Mouse (Mus musculus) C2C12 (cell line): Measurements from ENCODE around the gene Senp3.

Source experiments
- CTCF ChIP-seq: IDR thresholded peaks from one replicate; pipeline ENCODE4 v1.5.1; 2011; ENCODE audit not compliant: control insufficient read depth, insufficient read depth, insufficient read length
- FOSL1 ChIP-seq: IDR thresholded peaks from one replicate; pipeline ENCODE4 v1.8.0; 2011; ENCODE audit warnings: mild to moderate bottlenecking, low read length; ENCODE audit not compliant: poor library complexity, insufficient read depth, severe bottlenecking
- MAX ChIP-seq: IDR thresholded peaks from one replicate; pipeline ENCODE4 v1.6.1; 2011; ENCODE audit warnings: mild to moderate bottlenecking, control low read depth

GRCm38 (mm10) chr11:69662213-69662966 is 19.5 kb downstream of the Senp3 start, which contains the start of gene Mpdu1:
- TF ChIP-seq CTCF (no peak), MAX (peak; percentile 45), FOSL1 (no peak)
